Mouse (Mus musculus) T-helper 2 cell (primary cell): Measurements from ENCODE around the gene Pllp.

Experiments used
- in situ Hi-C: fragments of 300-600 bp; cut with MboI, MseI; formaldehyde crosslinking; loops from one replicate; pipeline ENCODE4 v1.15.1; 2025; ENCODE audit warnings: high pct_unique_total_duplicates

Pllp gene

GRCm38 (mm10) chr8:94695994-94696384 lies at the start of gene Pllp:
Gene Pllp (minus strand): TSS chr8:94696278.
- in situ Hi-C loops, result loop anchor here (5.0 kb wide), 1 partner anchor 104 kb away; no protein-coding TSS in a partner anchor

- in situ Hi-C loops, result no loop called here
Observed at GRCm38 (mm10) chr8:94745476-94746184, 49.6 kb upstream of the Pllp start, which contains the start of gene Ccl22. Gene Ccl22 (plus strand): TSS chr8:94745590.

GRCm38 (mm10) chr8:94744972-94745371 lies 48.9 kb upstream of the Pllp start:
- in situ Hi-C loops, result no loop called here

DNA sequence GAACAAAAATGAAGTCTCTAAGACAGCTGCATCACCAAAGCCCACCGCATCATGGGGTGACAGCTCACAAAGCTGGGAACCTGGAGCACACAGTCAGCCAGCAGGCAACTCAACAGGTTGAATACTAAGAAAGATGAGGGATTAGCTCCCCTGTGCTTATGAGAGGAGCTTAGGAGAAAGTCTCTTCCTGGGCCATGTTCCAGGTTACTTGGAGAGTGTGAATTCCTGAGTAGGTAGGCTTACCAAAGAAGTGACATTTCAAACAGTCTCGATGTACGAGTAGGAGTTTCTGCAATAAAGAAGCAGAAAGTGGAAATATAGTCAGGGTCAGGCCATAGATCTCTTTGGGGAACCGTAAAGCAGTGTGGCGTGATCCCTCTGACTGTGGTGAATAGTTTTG lies 48.4 kb upstream of the Pllp start:
- in situ Hi-C loops, result no loop called here

GRCm38 (mm10) chr8:94741726-94742125 lies 45.6 kb upstream of the Pllp start:
- in situ Hi-C loops, result no loop called here

DNA sequence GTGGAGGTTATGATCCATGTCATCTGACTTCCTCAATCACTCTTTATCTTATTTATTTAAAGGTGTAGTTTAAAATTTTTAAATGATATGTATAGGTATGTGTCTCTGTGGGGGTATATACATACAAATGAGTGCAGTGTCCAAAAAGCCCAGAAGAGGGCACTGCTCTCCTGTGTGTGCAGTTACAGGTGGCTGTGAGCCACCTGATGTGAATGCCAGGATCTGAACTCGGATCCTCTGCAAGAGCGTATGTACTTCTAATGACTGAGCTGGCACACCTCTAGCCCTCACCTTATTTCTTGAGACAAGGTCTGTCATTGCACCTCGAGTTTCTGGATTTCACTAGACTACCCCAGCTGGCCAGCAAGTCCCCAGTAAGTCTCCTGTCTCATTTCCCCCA lies 44.5 kb upstream of the Pllp start:
- in situ Hi-C loops, result no loop called here

- in situ Hi-C loops, result no loop called here
Observed at GRCm38 (mm10) chr8:94739829-94740228, 43.8 kb upstream of the Pllp start.

- in situ Hi-C loops, result no loop called here
Observed at GRCm38 (mm10) chr8:94735426-94736094, 39.5 kb upstream of the Pllp start.

DNA sequence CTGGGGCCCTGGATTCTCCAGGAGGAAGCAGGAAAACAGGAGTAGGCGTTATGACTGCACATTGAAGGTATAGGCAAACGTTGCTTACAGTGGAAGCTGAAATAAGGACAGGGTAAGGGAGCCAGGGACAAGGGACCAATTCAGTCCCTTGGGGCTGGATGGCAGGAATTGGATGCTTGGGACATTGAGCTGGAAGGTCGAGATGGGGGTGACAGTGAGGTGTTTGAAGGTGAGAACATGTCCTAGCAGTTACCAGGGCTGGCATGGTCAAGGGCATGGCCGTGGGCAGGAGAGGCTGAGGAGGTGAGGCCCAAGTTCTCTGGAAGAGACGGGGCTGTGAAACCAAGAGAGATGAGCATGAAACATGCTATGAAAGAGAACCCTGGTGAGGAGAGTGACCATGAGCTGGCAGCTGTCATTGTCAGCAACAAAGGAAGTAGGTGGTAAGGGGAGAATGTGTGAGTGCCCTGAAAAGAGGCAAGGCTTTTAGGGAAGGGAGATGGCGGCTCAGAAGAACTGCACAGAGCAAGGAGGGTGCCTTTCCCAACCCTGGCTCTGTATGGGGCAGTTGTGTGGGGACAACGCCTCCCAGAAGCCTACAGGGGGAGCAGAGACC lies 38.8 kb upstream of the Pllp start:
- in situ Hi-C loops, result no loop called here

DNA sequence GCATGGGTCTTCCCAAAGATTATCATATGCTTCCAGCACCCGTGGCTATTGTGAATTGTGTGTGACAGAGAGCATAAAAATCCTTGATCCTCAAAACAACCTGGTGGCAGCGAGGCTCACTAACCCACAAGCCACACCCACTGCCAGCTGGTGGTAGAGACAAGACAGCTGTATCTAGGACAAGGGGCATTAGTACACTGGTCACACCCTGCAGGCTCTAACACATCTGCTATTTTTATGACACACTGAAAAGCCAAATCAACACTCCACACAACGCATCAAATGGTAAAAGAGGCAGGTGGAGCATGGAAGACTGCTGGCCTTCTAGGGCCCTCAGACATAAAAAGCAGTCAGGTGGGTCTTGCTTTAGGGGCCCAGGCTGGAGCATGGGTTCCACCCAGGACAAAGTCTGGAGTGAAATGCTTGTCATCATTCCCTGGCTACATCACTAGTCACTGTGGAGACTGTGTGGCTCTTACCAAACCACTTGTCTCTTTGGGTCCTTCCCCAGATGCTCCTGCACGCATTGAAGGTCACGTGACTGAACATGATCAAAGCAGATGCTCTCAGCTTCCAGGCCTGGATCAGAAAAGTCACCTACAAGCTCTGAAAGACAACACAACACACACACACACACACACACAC lies 37.9 kb upstream of the Pllp start:
- in situ Hi-C loops, result no loop called here

GRCm38 (mm10) chr8:94729301-94729700 lies 33.2 kb upstream of the Pllp start:
- in situ Hi-C loops, result no loop called here

- in situ Hi-C loops, result no loop called here
Observed at GRCm38 (mm10) chr8:94725998-94726397, 29.9 kb upstream of the Pllp start.

DNA sequence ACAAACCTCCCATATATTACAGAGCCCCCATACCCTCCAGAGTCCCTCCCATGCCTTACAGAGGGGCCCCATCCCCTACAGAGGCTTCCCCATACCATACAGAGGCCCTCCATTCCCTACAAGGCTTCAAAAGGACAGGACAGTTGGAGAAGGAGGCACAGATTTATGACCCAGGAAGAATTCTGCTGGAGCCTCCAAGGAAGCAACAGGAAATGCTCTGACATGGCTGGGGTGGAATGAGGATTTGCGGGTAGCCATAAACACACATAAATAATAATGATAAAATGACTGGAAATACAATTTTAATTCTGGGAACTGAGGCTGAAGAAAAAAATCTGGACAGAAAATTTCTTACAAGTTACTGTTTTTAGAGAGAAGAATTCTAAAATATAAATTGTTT lies 20.8 kb upstream of the Pllp start:
- in situ Hi-C loops, result loop anchor here (5.0 to 25.0 kb wide), 2 partner anchors 35 to 95 kb away; partner anchors contain the start of gene Ccl17

DNA sequence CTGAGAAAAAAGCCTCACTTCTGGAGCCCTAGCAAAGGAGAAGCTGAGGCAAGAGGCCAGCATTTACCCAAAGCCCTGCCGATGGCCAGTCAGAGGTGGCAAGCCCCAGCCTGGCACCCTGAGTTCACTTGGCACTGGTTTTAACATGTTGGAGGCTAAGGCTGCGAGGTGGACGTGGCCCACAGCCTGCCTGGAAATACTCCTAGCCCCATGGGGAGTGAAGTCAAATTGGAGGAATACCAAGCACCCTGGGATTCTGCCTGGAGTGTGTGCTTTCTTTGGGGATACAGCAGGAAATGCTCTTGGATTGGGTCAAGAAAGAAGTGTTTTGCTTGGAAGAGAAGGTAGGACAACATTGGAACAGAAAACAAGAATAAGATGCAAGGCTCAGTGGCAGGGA lies 19.8 kb upstream of the Pllp start:
- in situ Hi-C loops, result loop anchor here (5.0 to 25.0 kb wide), 2 partner anchors 36 to 96 kb away; partner anchors contain the start of gene Ccl17

- in situ Hi-C loops, result loop anchor here (25.0 kb wide), 1 partner anchor 98 kb away; the partner anchor contains the start of gene Ccl17
Observed at GRCm38 (mm10) chr8:94714556-94714955, 18.5 kb upstream of the Pllp start.

- in situ Hi-C loops, result loop anchor here (25.0 kb wide), 1 partner anchor 101 kb away; the partner anchor contains the start of gene Ccl17
Observed at GRCm38 (mm10) chr8:94711160-94711718, 15.2 kb upstream of the Pllp start.

DNA sequence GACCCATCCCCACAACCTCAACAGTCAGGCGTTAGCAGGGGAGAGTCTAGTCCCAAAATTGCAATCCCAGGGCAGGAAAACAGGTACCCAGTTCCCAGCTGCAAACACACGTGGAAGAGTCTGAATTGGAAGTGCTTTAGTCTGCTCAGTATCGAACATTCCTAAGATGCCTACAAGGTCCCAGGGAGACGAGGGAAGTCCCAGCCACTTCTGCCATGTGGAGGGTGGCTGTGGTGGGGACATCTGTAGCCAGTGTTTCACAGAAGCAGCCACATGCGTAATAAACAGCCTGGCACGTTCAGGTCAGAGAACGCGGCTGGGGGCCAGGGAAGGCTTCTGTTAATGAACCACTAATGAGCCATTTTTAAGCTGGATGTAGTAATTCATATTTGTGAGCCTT lies 14.3 kb upstream of the Pllp start:
- in situ Hi-C loops, result loop anchor here (25.0 kb wide), 1 partner anchor 102 kb away; the partner anchor contains the start of gene Ccl17

GRCm38 (mm10) chr8:94706732-94707395 lies 10.8 kb upstream of the Pllp start:
- in situ Hi-C loops, result loop anchor here (25.0 kb wide), 1 partner anchor 105 kb away; the partner anchor contains the start of gene Ccl17

DNA sequence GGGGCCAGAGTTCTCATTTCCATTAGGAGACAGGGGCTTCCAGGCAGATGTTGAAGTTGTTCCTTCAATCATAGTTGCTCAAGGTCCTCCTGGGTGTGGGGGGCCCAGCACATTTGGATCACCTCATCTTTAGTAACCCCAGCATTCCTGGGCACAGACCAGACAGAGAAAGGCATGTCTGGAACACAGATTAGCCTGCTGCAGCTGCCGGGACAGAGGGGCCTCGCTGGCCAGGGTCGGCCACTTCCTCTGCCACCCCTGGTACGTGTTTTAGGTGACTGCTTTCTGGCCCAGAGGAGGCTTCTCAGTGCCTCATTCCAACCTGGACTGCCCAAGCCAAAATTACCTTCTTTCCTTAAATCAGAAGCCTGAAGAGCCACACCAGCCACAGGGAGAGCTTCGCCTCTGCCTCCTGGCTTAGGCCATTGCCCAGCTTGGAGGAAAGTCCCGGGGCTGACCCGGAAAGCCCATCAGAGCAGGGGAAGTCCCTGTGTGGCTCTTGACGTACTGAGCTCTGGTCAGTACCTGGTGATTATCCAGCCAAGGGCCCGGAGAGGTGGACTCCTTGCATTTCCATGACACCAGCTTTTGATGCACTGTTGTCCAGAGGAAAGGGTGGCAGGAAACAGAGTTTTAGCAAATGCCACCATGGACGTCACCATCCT lies 9.6 kb upstream of the Pllp start:
- in situ Hi-C loops, result loop anchor here (25.0 kb wide), 1 partner anchor 107 kb away; the partner anchor contains the start of gene Ccl17

GRCm38 (mm10) chr8:94704669-94704984 lies 8.5 kb upstream of the Pllp start:
- in situ Hi-C loops, result loop anchor here (25.0 kb wide), 1 partner anchor 108 kb away; the partner anchor contains the start of gene Ccl17
